Mouse (Mus musculus) liver, embryonic 13.5 days (tissue): ENCODE results near the gene Il25. TPM values are rescaled to one million over a fixed set of nuclear protein-coding genes. Genes with fewer than 3 reads are reported as not detected.

Experiments used
- ATAC-seq: fragments of 200-750 bp; cut with Nextera tagmentation; 2 replicates; pipeline ENCODE4 v1.8.0; 2017; ENCODE audit warnings: low read depth, mild to moderate bottlenecking, moderate number of reproducible peaks, moderate library complexity
- DNase-seq: peaks from one replicate; pipeline ENCODE4 v3.0.0; 2022
- H3K27ac ChIP-seq: fragments of 300-500 bp; sonication (generic); 2 replicates; pipeline ENCODE4 v1.5.1; 2015; ENCODE audit warnings: moderate library complexity, mild to moderate bottlenecking, inconsistent platforms
- H3K27me3 ChIP-seq: fragments of 300-500 bp; sonication (generic); 2 replicates; pipeline ENCODE4 v1.6.1; 2015; ENCODE audit warnings: mild to moderate bottlenecking, inconsistent platforms
- H3K36me3 ChIP-seq: fragments of 300-500 bp; sonication (generic); 2 replicates; pipeline ENCODE4 v1.6.1; 2015; ENCODE audit warnings: mild to moderate bottlenecking, inconsistent platforms
- H3K4me1 ChIP-seq: fragments of 300-500 bp; sonication (generic); replicated peaks from 2 replicates; pipeline ENCODE4 v1.6.1; 2015; ENCODE audit warnings: inconsistent platforms
- H3K4me2 ChIP-seq: fragments of 300-500 bp; sonication (generic); 2 replicates; pipeline ENCODE4 v1.6.1; 2015; ENCODE audit warnings: inconsistent platforms, mild to moderate bottlenecking, moderate library complexity
- H3K4me3 ChIP-seq: fragments of 300-500 bp; sonication (generic); replicated peaks from 2 replicates; pipeline ENCODE4 v1.5.1; 2015; ENCODE audit warnings: mild to moderate bottlenecking, inconsistent platforms
- H3K9ac ChIP-seq: fragments of 300-500 bp; sonication (generic); 2 replicates; pipeline ENCODE4 v1.6.1; 2015; ENCODE audit warnings: mild to moderate bottlenecking, inconsistent platforms
- H3K9me3 ChIP-seq: fragments of 300-500 bp; sonication (generic); replicated peaks from 2 replicates; pipeline ENCODE4 v1.6.1; 2016; ENCODE audit warnings: inconsistent platforms
- WGBS: fragments of 180-500 bp; shearing (Covaris S2); methylation state at CpG from one replicate; pipeline ENCODE4 v1.1.7; 2015; ENCODE audit not compliant: insufficient replicate concordance; 5-methylcytosine and 5-hydroxymethylcytosine counted together
- polyA plus RNA-seq: library from polyadenylated mRNA; unstranded; fragments of >200 nt; fragmentation: Nextera tagmentation; extraction: Ambion mirVana; gene quantifications from 2 replicates; pipeline ENCODE4 v1.2.1, GENCODE M21; 2015

The Il25 gene
- polyA plus RNA-seq, 1 experiment from 2014 or later: not detected

GRCm38 (mm10) chr14:54930431-54930830, 2.1 kb upstream of the Il25 start:
- no peak for ATAC-seq
- H3K27ac ChIP-seq: no peak overlapping the region
- H3K4me3 ChIP-seq: no peak overlapping the region
- H3K9me3 ChIP-seq: no peaks in the 10 kb centered on the region
- no peak overlapping the region for H3K4me2 ChIP-seq
- peaks cover 9% of the 10 kb centered on the region for H3K4me1 ChIP-seq
- WGBS: 24% methylated on average over 2 of the region's 2 CpGs
- H3K27me3 ChIP-seq: peaks cover 61% of the 10 kb centered on the region
- H3K9ac ChIP-seq: no peak overlapping the region
- DNase-seq: no peak
- H3K36me3 ChIP-seq: no peaks in the 10 kb centered on the region

GRCm38 (mm10) chr14:54935904-54936830, 3.7 kb downstream of the Il25 start, which contains the start of gene Cmtm5:
Gene Cmtm5, plus strand, starts transcription at chr14:54936261.
- H3K36me3 ChIP-seq: no peaks in the 10 kb centered on the region
- ATAC-seq: no peak
- H3K9ac ChIP-seq: no peak within 1 kb of the TSS
- DNase-seq: no peak
- peaks cover 26% of the 10 kb centered on the region; the same call in 1 of the 2 replicates for H3K27me3 ChIP-seq
- 34% methylated on average over 8 of the region's 8 CpGs for WGBS
- no peak within 1 kb of the TSS for H3K4me3 ChIP-seq
- no peak within 1 kb of the TSS for H3K4me2 ChIP-seq
- no peaks in the 10 kb centered on the region for H3K4me1 ChIP-seq
- no peak within 1 kb of the TSS for H3K27ac ChIP-seq
- H3K9me3 ChIP-seq: no peaks in the 10 kb centered on the region

- ATAC-seq (no peak), DNase-seq (no peak)
- peaks cover 21% of the 10 kb centered on the region; the same call in 1 of the 2 replicates for H3K27me3 ChIP-seq
- no peak overlapping the region for H3K4me2 ChIP-seq
- H3K27ac ChIP-seq: no peak overlapping the region
- no peaks in the 10 kb centered on the region for H3K9me3 ChIP-seq
- no peaks in the 10 kb centered on the region for H3K36me3 ChIP-seq
- 21% methylated on average over 6 of the region's 6 CpGs for WGBS
- H3K4me1 ChIP-seq: no peaks in the 10 kb centered on the region
- no peak overlapping the region for H3K9ac ChIP-seq
- H3K4me3 ChIP-seq: no peak overlapping the region
Measured at GRCm38 (mm10) chr14:54936831-54937160, 4.3 kb downstream of the Il25 start.

GRCm38 (mm10) chr14:54937361-54938182, 5.1 kb downstream of the Il25 start:
- no peaks in the 10 kb centered on the region for H3K4me1 ChIP-seq
- WGBS: 72% methylated on average over 16 of the region's 16 CpGs
- H3K4me3 ChIP-seq: no peak overlapping the region
- H3K27me3 ChIP-seq: peaks cover 19% of the 10 kb centered on the region; the same call in 1 of the 2 replicates
- H3K4me2 ChIP-seq: no peak overlapping the region
- H3K9ac ChIP-seq: no peak overlapping the region
- ATAC-seq (no peak), DNase-seq (no peak)
- no peak overlapping the region for H3K27ac ChIP-seq
- H3K9me3 ChIP-seq: no peaks in the 10 kb centered on the region
- no peaks in the 10 kb centered on the region for H3K36me3 ChIP-seq

- Histone ChIP-seq H3K4me2 (no peak overlapping the region), H3K9me3 (no peaks in the 10 kb centered on the region), H3K4me1 (no peaks in the 10 kb centered on the region), H3K27ac (no peak overlapping the region), H3K4me3 (no peak overlapping the region), H3K27me3 (0 out of 2 replicates have a peak, but pooled peaks cover 16% of the 10 kb centered on the region), H3K36me3 (no peaks in the 10 kb centered on the region), H3K9ac (no peak overlapping the region)
- 59% methylated on average over 15 of the region's 15 CpGs for whole genome bisulfite sequencing
- DNase-seq (no peak), ATAC-seq (no peak)
Measured at GRCm38 (mm10) chr14:54938431-54939219, 6.1 kb downstream of the Il25 start.

GRCm38 (mm10) chr14:54939434-54940175, 7.1 kb downstream of the Il25 start:
- ATAC-seq (no peak), DNase-seq (peak; percentile 32)
- WGBS: 40% methylated on average over 12 of the region's 12 CpGs
- Histone ChIP-seq H3K4me2 (no peak overlapping the region), H3K27me3 (0 out of 2 replicates have a peak, but pooled peaks cover 16% of the 10 kb centered on the region), H3K9me3 (no peaks in the 10 kb centered on the region), H3K9ac (no peak overlapping the region), H3K4me3 (no peak overlapping the region), H3K27ac (no peak overlapping the region), H3K36me3 (no peaks in the 10 kb centered on the region), H3K4me1 (no peaks in the 10 kb centered on the region)

GRCm38 (mm10) chr14:54940176-54940530, 7.7 kb downstream of the Il25 start:
- H3K9me3 ChIP-seq: no peaks in the 10 kb centered on the region
- ATAC-seq (no peak), DNase-seq (no peak)
- no peak overlapping the region for H3K9ac ChIP-seq
- 57% methylated on average over 3 of the region's 3 CpGs for WGBS
- no peaks in the 10 kb centered on the region for H3K4me1 ChIP-seq
- no peak overlapping the region for H3K27ac ChIP-seq
- H3K27me3 ChIP-seq: 0 out of 2 replicates have a peak, but pooled peaks cover 16% of the 10 kb centered on the region
- H3K4me3 ChIP-seq: no peak overlapping the region
- H3K36me3 ChIP-seq: no peaks in the 10 kb centered on the region
- no peak overlapping the region for H3K4me2 ChIP-seq

- Histone ChIP-seq H3K4me3 (no peak overlapping the region), H3K4me2 (no peak overlapping the region), H3K27me3 (0 out of 2 replicates have a peak, but pooled peaks cover 16% of the 10 kb centered on the region), H3K9me3 (no peaks in the 10 kb centered on the region), H3K36me3 (no peaks in the 10 kb centered on the region), H3K4me1 (no peaks in the 10 kb centered on the region), H3K27ac (no peak overlapping the region), H3K9ac (no peak overlapping the region)
- 42% methylated on average over 13 of the region's 13 CpGs for WGBS
- no peak for ATAC-seq
- DNase-seq: no peak
Measured at GRCm38 (mm10) chr14:54941024-54941978, 8.8 kb downstream of the Il25 start.

- no peak for DNase-seq
- H3K36me3 ChIP-seq: no peaks in the 10 kb centered on the region
- H3K9me3 ChIP-seq: no peaks in the 10 kb centered on the region
- H3K4me3 ChIP-seq: no peak overlapping the region
- no peak overlapping the region for H3K9ac ChIP-seq
- no peak for ATAC-seq
- WGBS: 66% methylated on average over 8 of the region's 8 CpGs
- H3K4me2 ChIP-seq: no peak overlapping the region
- 0 out of 2 replicates have a peak, but pooled peaks cover 13% of the 10 kb centered on the region for H3K27me3 ChIP-seq
- H3K4me1 ChIP-seq: no peaks in the 10 kb centered on the region
- H3K27ac ChIP-seq: no peak overlapping the region
Measured at GRCm38 (mm10) chr14:54942479-54942878, 10.0 kb downstream of the Il25 start.

GRCm38 (mm10) chr14:54943971-54944370, 11.5 kb downstream of the Il25 start:
- ATAC-seq: no peak
- Histone ChIP-seq H3K4me3 (no peak overlapping the region), H3K9me3 (no peaks in the 10 kb centered on the region)

More at GRCm38 (mm10) chr14:54943971-54944370, 11.5 kb downstream of the Il25 start:
- WGBS: 82% methylated on average over 7 of the region's 7 CpGs
- Histone ChIP-seq H3K27ac (no peak overlapping the region), H3K9ac (no peak overlapping the region), H3K27me3 (peaks cover 10% of the 10 kb centered on the region; the same call in 1 of the 2 replicates), H3K4me2 (no peak overlapping the region), H3K4me1 (no peaks in the 10 kb centered on the region), H3K36me3 (no peaks in the 10 kb centered on the region)
- no peak for DNase-seq
